Mouse (Mus musculus): ENCODE measurements around the gene Arl15. TPM values are rescaled to one million over a fixed set of nuclear protein-coding genes. Genes with fewer than 3 reads are reported as not detected.

Gene Arl15
- polyA plus RNA-seq, 1 experiment from 2014 or later, result 14.2 TPM

DNA sequence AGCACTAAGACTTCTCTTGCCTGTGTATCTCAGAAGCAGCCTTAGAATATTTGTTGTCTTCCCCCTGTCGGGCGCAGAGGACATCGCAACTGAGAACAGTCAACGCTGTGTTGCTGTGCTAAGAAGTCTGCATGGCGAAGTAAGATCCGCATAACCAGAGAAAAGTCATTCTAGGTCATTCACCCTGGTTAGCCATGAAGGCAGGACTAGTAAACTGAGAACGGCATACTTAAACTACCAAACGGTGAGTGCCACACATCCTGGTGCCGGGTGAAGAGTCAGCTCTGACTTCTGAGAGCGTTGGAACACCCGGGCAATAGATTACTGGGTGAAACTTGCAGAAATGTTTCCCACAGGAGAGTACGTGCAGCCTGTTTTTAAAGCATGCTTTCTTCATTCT, 320.3 kb downstream of the Arl15 start:
- H3K27ac ChIP-seq, result no peak overlapping the region
- H3K9ac ChIP-seq, result no peak overlapping the region
- H3K27me3 ChIP-seq, result no peaks in the 10 kb centered on the region
- 92% methylated on average over 12 of the region's 12 CpGs for WGBS
- no peak for ATAC-seq (ENCODE audit: low FRiP score)
- no peaks in the 10 kb centered on the region for H3K9me3 ChIP-seq (replicated peaks)
- no peak overlapping the region for H3K4me2 ChIP-seq (replicated peaks)
- 0 out of 2 replicates have a peak, but pooled peaks cover 2% of the 10 kb centered on the region for H3K4me1 ChIP-seq
- no peak overlapping the region for H3K4me3 ChIP-seq
- H3K36me3 ChIP-seq, result no peaks in the 10 kb centered on the region

DNA sequence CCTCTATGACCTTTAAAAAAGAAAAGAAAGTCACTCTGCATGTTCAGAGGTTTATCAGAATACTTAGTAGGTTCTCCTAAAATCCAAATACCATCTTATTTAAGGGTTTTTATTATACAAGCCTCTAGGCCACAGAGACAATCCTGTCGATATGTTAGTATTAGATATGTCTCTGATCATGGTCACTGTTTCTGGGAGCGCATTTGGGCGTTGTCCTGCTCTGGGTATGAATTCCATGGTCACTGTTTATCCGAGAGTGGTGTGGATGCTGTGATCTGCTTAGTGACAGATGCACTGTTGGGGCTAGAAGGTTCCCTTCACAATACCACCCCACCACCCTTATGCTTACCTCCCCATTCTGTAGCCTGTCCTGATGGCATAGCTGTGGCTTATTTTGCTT, 320.8 kb downstream of the Arl15 start:
- 93% methylated on average over 4 of the region's 4 CpGs for WGBS
- ATAC-seq (ENCODE audit: low FRiP score), result no peak

GRCm38 (mm10) chr13:114118104-114118830, 324.0 kb downstream of the Arl15 start:
- no peak for ATAC-seq (ENCODE audit: low FRiP score)
- no peaks in the 10 kb centered on the region for H3K4me1 ChIP-seq
- H3K9me3 ChIP-seq (replicated peaks), result no peaks in the 10 kb centered on the region
- H3K27me3 ChIP-seq, result no peaks in the 10 kb centered on the region
- no peak overlapping the region for H3K9ac ChIP-seq
- H3K4me2 ChIP-seq (replicated peaks), result no peak overlapping the region
- H3K36me3 ChIP-seq, result no peaks in the 10 kb centered on the region
- WGBS, result 91% methylated on average over 19 of the region's 19 CpGs
- H3K4me3 ChIP-seq, result no peak overlapping the region
- H3K27ac ChIP-seq, result no peak overlapping the region

More for the DNA sequence above, 320.8 kb downstream of the Arl15 start:
- Histone ChIP-seq H3K9me3 (replicated peaks) (no peaks in the 10 kb centered on the region), H3K36me3 (no peaks in the 10 kb centered on the region), H3K4me3 (no peak overlapping the region), H3K27ac (no peak overlapping the region), H3K9ac (no peak overlapping the region), H3K4me2 (replicated peaks) (no peak overlapping the region), H3K4me1 (0 out of 2 replicates have a peak, but pooled peaks cover 2% of the 10 kb centered on the region), H3K27me3 (no peaks in the 10 kb centered on the region)

GRCm38 (mm10) chr13:114119816-114120215, 325.5 kb downstream of the Arl15 start:
- no peak for ATAC-seq (ENCODE audit: low FRiP score)
- 93% methylated on average over 4 of the region's 4 CpGs for WGBS
- Histone ChIP-seq H3K4me1 (no peaks in the 10 kb centered on the region), H3K27ac (no peak overlapping the region), H3K27me3 (no peaks in the 10 kb centered on the region), H3K9ac (no peak overlapping the region), H3K9me3 (replicated peaks) (no peaks in the 10 kb centered on the region), H3K36me3 (no peaks in the 10 kb centered on the region), H3K4me2 (replicated peaks) (no peak overlapping the region), H3K4me3 (no peak overlapping the region)

- Histone ChIP-seq H3K27ac (no peak overlapping the region), H3K36me3 (no peaks in the 10 kb centered on the region), H3K4me3 (no peak overlapping the region), H3K4me1 (no peaks in the 10 kb centered on the region), H3K27me3 (no peaks in the 10 kb centered on the region), H3K4me2 (replicated peaks) (no peak overlapping the region), H3K9ac (no peak overlapping the region), H3K9me3 (replicated peaks) (no peaks in the 10 kb centered on the region)
- ATAC-seq (ENCODE audit: low FRiP score), result no peak
- 91% methylated on average over 9 of the region's 9 CpGs for WGBS
These were observed 327.3 kb downstream of the Arl15 start for GRCm38 (mm10) chr13:114121591-114121990.

DNA sequence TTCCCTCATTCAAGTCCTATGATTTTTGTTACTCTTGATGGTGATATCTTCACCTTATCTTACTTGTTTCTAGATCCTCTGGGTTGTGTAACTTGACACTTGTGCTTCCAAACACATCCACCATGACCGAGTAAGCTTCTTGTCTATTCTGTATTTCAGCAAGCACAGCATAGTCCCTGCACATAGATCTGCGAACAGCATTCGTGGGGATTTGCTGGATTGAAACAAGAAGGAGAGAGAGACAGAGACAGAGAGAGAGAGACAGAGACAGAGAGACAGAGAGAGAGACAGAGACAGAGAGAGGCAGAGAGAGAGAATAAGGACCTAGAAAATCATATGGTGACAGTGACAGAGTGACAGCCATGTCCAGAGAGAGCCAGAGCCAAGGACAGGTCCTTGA, 329.1 kb downstream of the Arl15 start:
- Histone ChIP-seq H3K27ac (no peak overlapping the region), H3K9ac (no peak overlapping the region), H3K9me3 (replicated peaks) (0 out of 2 replicates have a peak, but pooled peaks cover under 1% of the 10 kb centered on the region), H3K4me3 (no peak overlapping the region), H3K4me2 (replicated peaks) (no peak overlapping the region), H3K4me1 (no peaks in the 10 kb centered on the region), H3K36me3 (no peaks in the 10 kb centered on the region), H3K27me3 (no peaks in the 10 kb centered on the region)
- ATAC-seq (ENCODE audit: low FRiP score), result no peak
- WGBS, result 88% methylated on average over 3 of the region's 3 CpGs

DNA sequence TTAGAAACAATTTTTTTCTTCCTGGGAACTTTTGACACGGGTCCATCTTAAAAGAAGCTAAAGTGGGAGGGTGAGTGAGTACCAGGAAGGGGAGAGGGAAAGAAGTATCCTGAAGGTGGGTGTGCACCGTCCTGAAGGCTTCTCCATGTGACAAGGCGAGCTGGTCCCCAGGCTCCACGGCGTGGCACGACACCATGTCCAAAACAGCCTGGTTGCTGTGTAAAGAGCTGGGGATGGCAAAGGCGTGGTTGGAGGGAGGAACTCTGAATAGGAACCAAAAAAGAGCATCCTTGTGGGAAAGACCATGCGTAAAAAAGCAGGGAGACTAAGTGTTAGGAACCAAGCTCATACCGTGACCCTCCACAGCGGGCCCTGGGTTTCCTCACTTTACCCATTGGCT, 330.1 kb downstream of the Arl15 start:
- Histone ChIP-seq H3K4me1 (no peaks in the 10 kb centered on the region), H3K9ac (no peak overlapping the region), H3K27me3 (no peaks in the 10 kb centered on the region), H3K4me2 (replicated peaks) (no peak overlapping the region), H3K27ac (no peak overlapping the region), H3K9me3 (replicated peaks) (0 out of 2 replicates have a peak, but pooled peaks cover 2% of the 10 kb centered on the region), H3K4me3 (no peak overlapping the region), H3K36me3 (no peaks in the 10 kb centered on the region)
- whole genome bisulfite sequencing, result 92% methylated on average over 10 of the region's 10 CpGs
- no peak for ATAC-seq (ENCODE audit: low FRiP score)

GRCm38 (mm10) chr13:114124991-114125390, 330.7 kb downstream of the Arl15 start:
- no peak for ATAC-seq (ENCODE audit: low FRiP score)
- 71% methylated on average over 12 of the region's 12 CpGs for WGBS
- Histone ChIP-seq H3K4me3 (no peak overlapping the region), H3K4me2 (replicated peaks) (no peak overlapping the region), H3K36me3 (no peaks in the 10 kb centered on the region), H3K27me3 (no peaks in the 10 kb centered on the region), H3K4me1 (no peaks in the 10 kb centered on the region), H3K27ac (no peak overlapping the region), H3K9ac (no peak overlapping the region), H3K9me3 (replicated peaks) (0 out of 2 replicates have a peak, but pooled peaks cover 2% of the 10 kb centered on the region)

GRCm38 (mm10) chr13:114128366-114128765, 334.1 kb downstream of the Arl15 start:
- WGBS, result 97% methylated on average over 2 of the region's 2 CpGs
- Histone ChIP-seq H3K27ac (no peak overlapping the region), H3K4me1 (no peaks in the 10 kb centered on the region), H3K4me2 (replicated peaks) (no peak overlapping the region), H3K9me3 (replicated peaks) (0 out of 2 replicates have a peak, but pooled peaks cover 2% of the 10 kb centered on the region), H3K4me3 (no peak overlapping the region), H3K27me3 (no peaks in the 10 kb centered on the region), H3K9ac (no peak overlapping the region), H3K36me3 (no peaks in the 10 kb centered on the region)
- ATAC-seq (ENCODE audit: low FRiP score), result no peak

DNA sequence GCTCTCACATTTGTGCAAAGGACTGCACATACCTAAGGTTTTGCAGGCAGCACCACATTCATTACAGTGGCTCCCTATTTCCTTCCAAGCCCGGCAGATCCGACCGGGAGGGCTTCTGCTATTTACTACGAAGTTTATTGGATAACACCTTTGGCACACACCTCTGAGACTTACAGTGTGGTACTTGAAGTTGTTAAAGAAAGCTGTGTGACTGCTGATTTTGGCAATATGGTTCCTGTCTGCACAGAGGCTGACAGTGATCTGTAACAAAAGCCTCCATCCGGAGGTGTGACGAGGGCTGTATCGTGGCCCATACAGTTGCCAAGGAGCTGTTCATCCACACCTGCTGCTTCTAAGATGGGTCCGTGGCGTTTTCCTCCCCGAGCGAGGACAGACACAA, 335.7 kb downstream of the Arl15 start:
- Histone ChIP-seq H3K27me3 (no peaks in the 10 kb centered on the region), H3K4me1 (no peaks in the 10 kb centered on the region), H3K9me3 (replicated peaks) (0 out of 2 replicates have a peak, but pooled peaks cover 2% of the 10 kb centered on the region), H3K4me2 (replicated peaks) (no peak overlapping the region), H3K4me3 (no peak overlapping the region), H3K36me3 (no peaks in the 10 kb centered on the region), H3K9ac (no peak overlapping the region), H3K27ac (no peak overlapping the region)
- no peak for ATAC-seq (ENCODE audit: low FRiP score)
- 91% methylated on average over 11 of the region's 11 CpGs for WGBS

- H3K36me3 ChIP-seq, result no peaks in the 10 kb centered on the region
- H3K4me1 ChIP-seq, result no peaks in the 10 kb centered on the region
- no peak overlapping the region for H3K9ac ChIP-seq
- H3K27ac ChIP-seq, result no peak overlapping the region
- H3K4me3 ChIP-seq, result no peak overlapping the region
- H3K9me3 ChIP-seq (replicated peaks), result 0 out of 2 replicates have a peak, but pooled peaks cover 2% of the 10 kb centered on the region
- no peak overlapping the region for H3K4me2 ChIP-seq (replicated peaks)
- no peaks in the 10 kb centered on the region for H3K27me3 ChIP-seq
- 79% methylated on average over 11 of the region's 11 CpGs for WGBS
- no peak for ATAC-seq (ENCODE audit: low FRiP score)
These were observed 336.4 kb downstream of the Arl15 start for GRCm38 (mm10) chr13:114130566-114131319.

GRCm38 (mm10) chr13:114138921-114139320, 344.6 kb downstream of the Arl15 start:
- Histone ChIP-seq H3K9me3 (replicated peaks) (no peaks in the 10 kb centered on the region), H3K4me3 (no peak overlapping the region)

More at GRCm38 (mm10) chr13:114138921-114139320, 344.6 kb downstream of the Arl15 start:
- no peaks in the 10 kb centered on the region for H3K27me3 ChIP-seq
- no peak overlapping the region for H3K9ac ChIP-seq
- no peaks in the 10 kb centered on the region for H3K36me3 ChIP-seq
- peaks cover 6% of the 10 kb centered on the region; the same call in 1 of the 2 replicates for H3K4me1 ChIP-seq
- 68% methylated on average over 8 of the region's 8 CpGs for WGBS
- no peak overlapping the region for H3K27ac ChIP-seq
- H3K4me2 ChIP-seq (replicated peaks), result no peak overlapping the region
- no peak for ATAC-seq (ENCODE audit: low FRiP score)

Data from hindbrain, embryonic 12.5 days (tissue).